Mouse (Mus musculus): ENCODE measurements around the gene Mettl23.

DNA sequence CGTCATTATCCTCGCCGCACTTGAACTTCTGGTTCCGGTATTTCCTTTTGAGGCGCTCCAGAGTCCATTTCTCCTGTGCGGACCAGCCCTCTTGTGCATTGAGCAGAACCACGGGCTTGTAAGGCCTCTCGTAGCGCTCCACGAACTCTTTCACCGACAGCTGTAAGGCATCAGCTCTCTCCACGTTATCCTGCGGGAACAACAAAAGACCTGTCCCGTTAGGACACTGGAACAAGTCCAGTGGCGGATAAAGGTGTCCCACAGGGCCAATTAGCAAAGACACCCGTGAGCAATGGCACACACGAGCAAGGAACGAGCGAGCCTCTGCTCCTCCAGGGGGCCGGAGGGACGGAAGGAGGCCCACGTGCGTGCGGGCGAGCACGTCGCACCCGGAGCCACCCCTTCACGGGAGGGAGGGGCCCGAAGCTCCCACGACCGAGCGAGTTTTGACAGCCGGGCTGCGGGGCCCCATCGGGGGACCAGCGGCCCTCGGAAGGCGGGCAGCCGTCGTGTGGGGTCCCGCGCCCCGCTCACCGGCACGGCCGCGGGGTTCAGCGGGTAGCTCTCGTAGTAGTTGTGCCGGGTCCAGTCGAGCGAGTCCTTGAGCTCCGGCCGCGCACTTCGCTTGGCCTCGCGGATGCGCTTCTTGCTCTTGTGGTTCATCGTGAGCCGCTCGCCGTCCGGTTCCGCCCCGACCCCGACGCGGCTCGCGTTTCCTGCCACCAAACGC lies 382 bp upstream of the Mettl23 start:
- no peak for TF ChIP-seq CTCF (IDR thresholded peaks at IDR 0.05; ENCODE audit: low read depth, low read length)
- no peak for TF ChIP-seq POLR2A (IDR thresholded peaks at IDR 0.05; ENCODE audit: extremely low read depth, insufficient read depth, low read length)
